Mouse (Mus musculus): ENCODE data around the gene Upk1a. TPM values are rescaled to one million over a fixed set of nuclear protein-coding genes. Genes with fewer than 3 reads are reported as not detected.

The Upk1a gene
- 0.48 to 0.71 TPM (median 0.48 TPM) in 3 of 4 replicates, not detected in the other for total RNA-seq (2023; ENCODE audit: inconsistent age)

GRCm38 (mm10) chr7:30612654-30613402 lies at the start of gene Upk1a:
TSS of gene Upk1a (minus strand) at chr7:30612847.

GRCm38 (mm10) chr7:30649591-30650540 lies 37.2 kb upstream of the Upk1a start, which contains the start of gene Rbm42:
TSS of gene Rbm42 (minus strand) at chr7:30650317.

GRCm38 (mm10) chr7:30635752-30636151 lies 23.1 kb upstream of the Upk1a start, which contains the start of gene Etv2:
TSS of gene Etv2 (minus strand) at chr7:30635852.

GRCm38 (mm10) chr7:30625530-30626384 lies 13.1 kb upstream of the Upk1a start, which contains the start of gene Cox6b1:
TSS of gene Cox6b1 (minus strand) at chr7:30626151.

GRCm38 (mm10) chr7:30598786-30599185 lies 13.9 kb downstream of the Upk1a start, which contains the start of gene Zbtb32:
TSS of gene Zbtb32 (minus strand) at chr7:30598909.

GRCm38 (mm10) chr7:30588676-30589434 lies 23.8 kb downstream of the Upk1a start, which contains the start of gene Kmt2b:
TSS of gene Kmt2b (minus strand) at chr7:30588726.

GRCm38 (mm10) chr7:30564970-30565571 lies 47.6 kb downstream of the Upk1a start, which contains the start of gene Igflr1:
TSS of gene Igflr1 (plus strand) at chr7:30565427.

GRCm38 (mm10) chr7:30563117-30563905 lies 49.3 kb downstream of the Upk1a start, which contains the start of the genes U2af1l4, Gm49396 and Psenen:
TSS of gene U2af1l4 (plus strand) at chr7:30563301.
TSS of gene Gm49396 (plus strand) at chr7:30563344.
TSS of gene Psenen (minus strand) at chr7:30563627.

GRCm38 (mm10) chr7:30559443-30559954 lies 53.1 kb downstream of the Upk1a start, which contains the start of gene Lin37:
TSS of gene Lin37 (minus strand) at chr7:30559838.

Other genes starting within 250 kb of the Upk1a start
- gene Tyrobp, start 199.1 kb downstream of the Upk1a start, total RNA-seq (2023; ENCODE audit: inconsistent age) = 70.1 to 84.0 TPM (median 75.8 TPM) in 4 replicates
- gene Hcst, start 193.0 kb downstream of the Upk1a start, total RNA-seq (2023; ENCODE audit: inconsistent age) = 39.7 to 48.5 TPM (median 46.1 TPM) in 4 replicates
- gene Nfkbid, start 191.1 kb downstream of the Upk1a start, total RNA-seq (2023; ENCODE audit: inconsistent age) = 301 to 337 TPM (median 313 TPM) in 4 replicates
- not detected in 4 replicates for gene Aplp1, start 167.3 kb downstream of the Upk1a start, total RNA-seq (2023; ENCODE audit: inconsistent age)
- not detected in 4 replicates for gene Kirrel2, start 155.2 kb downstream of the Upk1a start, total RNA-seq (2023; ENCODE audit: inconsistent age)
- gene Nphs1, start 154.5 kb downstream of the Upk1a start, total RNA-seq (2023; ENCODE audit: inconsistent age) = not detected in 4 replicates
- not detected in 4 replicates for gene Prodh2, start 119.2 kb downstream of the Upk1a start, total RNA-seq (2023; ENCODE audit: inconsistent age)
- 11.3 to 15.9 TPM (median 12.8 TPM) in 4 replicates for gene Arhgap33, start 77.8 kb downstream of the Upk1a start, total RNA-seq (2023; ENCODE audit: inconsistent age)
- gene Hspb6, start 60.7 kb downstream of the Upk1a start, total RNA-seq (2023; ENCODE audit: inconsistent age) = 1.6 to 3.7 TPM (median 2.0 TPM) in 4 replicates
- gene Proser3, start 60.5 kb downstream of the Upk1a start, total RNA-seq (2023; ENCODE audit: inconsistent age) = 11.8 to 20.0 TPM (median 14.2 TPM) in 4 replicates
- gene Lin37, start 53.0 kb downstream of the Upk1a start, total RNA-seq (2023; ENCODE audit: inconsistent age) = 38.2 to 49.8 TPM (median 44.0 TPM) in 4 replicates
- gene U2af1l4, start 49.5 kb downstream of the Upk1a start, total RNA-seq (2023; ENCODE audit: inconsistent age) = 98.1 to 127 TPM (median 108 TPM) in 4 replicates
- gene Gm49396, start 49.5 kb downstream of the Upk1a start, total RNA-seq (2023; ENCODE audit: inconsistent age) = 9.7 to 14.5 TPM (median 10.9 TPM) in 4 replicates
- gene Psenen, start 49.2 kb downstream of the Upk1a start, total RNA-seq (2023; ENCODE audit: inconsistent age) = 130 to 155 TPM (median 145 TPM) in 4 replicates
- gene Igflr1, start 47.4 kb downstream of the Upk1a start, total RNA-seq (2023; ENCODE audit: inconsistent age) = 7.7 to 12.0 TPM (median 8.8 TPM) in 4 replicates
- gene Kmt2b, start 24.1 kb downstream of the Upk1a start, total RNA-seq (2023; ENCODE audit: inconsistent age) = 95.8 to 120 TPM (median 111 TPM) in 4 replicates
- 1.0 to 1.6 TPM (median 1.2 TPM) in 4 replicates for gene Zbtb32, start 13.9 kb downstream of the Upk1a start, total RNA-seq (2023; ENCODE audit: inconsistent age)
- gene Cox6b1, start 13.3 kb upstream of the Upk1a start, total RNA-seq (2023; ENCODE audit: inconsistent age) = 203 to 268 TPM (median 215 TPM) in 4 replicates
- not detected in 4 replicates for gene Etv2, start 23.0 kb upstream of the Upk1a start, total RNA-seq (2023; ENCODE audit: inconsistent age)
- gene Rbm42, start 37.5 kb upstream of the Upk1a start, total RNA-seq (2023; ENCODE audit: inconsistent age) = 91.1 to 103 TPM (median 95.7 TPM) in 4 replicates
- 54.9 to 62.9 TPM (median 59.7 TPM) in 4 replicates for gene Haus5, start 52.1 kb upstream of the Upk1a start, total RNA-seq (2023; ENCODE audit: inconsistent age)
- not detected in 4 replicates for gene Pmis2, start 58.8 kb upstream of the Upk1a start, total RNA-seq (2023; ENCODE audit: inconsistent age)
- gene 2200002J24Rik, start 86.1 kb upstream of the Upk1a start, total RNA-seq (2023; ENCODE audit: inconsistent age) = not detected in 4 replicates
- 0.30 to 1.6 TPM (median 0.54 TPM) in 4 replicates for gene Atp4a, start 99.4 kb upstream of the Upk1a start, total RNA-seq (2023; ENCODE audit: inconsistent age)
- gene Tmem147, start 116.7 kb upstream of the Upk1a start, total RNA-seq (2023; ENCODE audit: inconsistent age) = 43.1 to 54.2 TPM (median 51.1 TPM) in 4 replicates
- gene Gapdhs, start 130.8 kb upstream of the Upk1a start, total RNA-seq (2023; ENCODE audit: inconsistent age) = not detected in 4 replicates
- 2.7 to 5.7 TPM (median 2.9 TPM) in 4 replicates for gene Sbsn, start 138.6 kb upstream of the Upk1a start, total RNA-seq (2023; ENCODE audit: inconsistent age)
- gene Dmkn, start 150.9 kb upstream of the Upk1a start, total RNA-seq (2023; ENCODE audit: inconsistent age) = not detected in 4 replicates
- not detected in 4 replicates for gene Krtdap, start 175.0 kb upstream of the Upk1a start, total RNA-seq (2023; ENCODE audit: inconsistent age)
- gene Ffar2, start 210.9 kb upstream of the Upk1a start, total RNA-seq (2023; ENCODE audit: inconsistent age) = 11.4 to 15.1 TPM (median 13.7 TPM) in 4 replicates
- gene Ffar3, start 243.3 kb upstream of the Upk1a start, total RNA-seq (2023; ENCODE audit: inconsistent age) = 0.84 to 1.7 TPM (median 1.0 TPM) in 4 replicates
- gene Ffar1, start 248.7 kb upstream of the Upk1a start, total RNA-seq (2023; ENCODE audit: inconsistent age) = 21.3 to 27.3 TPM (median 25.8 TPM) in 4 replicates

Measured in B cell, adult (primary cell).